Mouse (Mus musculus): ENCODE measurements around the gene Galnt10. TPM values are rescaled to one million over a fixed set of nuclear protein-coding genes. Genes with fewer than 3 reads are reported as not detected.
"Not testable (repeated sequence)": the region's sequence is repeated elsewhere in the genome, so short reads cannot be mapped to it uniquely, and the experiment has no call there.

The Galnt10 gene
- total RNA-seq, 1 experiment from 2014 or later = 9.7 TPM

- ATAC-seq (replicated peaks in 1 of 2; ENCODE audit: insufficient read depth in 1 of 2, low FRiP score in 2 of 2, low TSS enrichment in 1 of 2, low read depth in 1 of 2, poor library complexity in 2 of 2, severe bottlenecking in 2 of 2) = no peak
These were observed 178.5 kb downstream of the Galnt10 start for GRCm38 (mm10) chr11:57823714-57824113.

- not testable (repeated sequence) for ATAC-seq (replicated peaks in 1 of 2; ENCODE audit: insufficient read depth in 1 of 2, low FRiP score in 2 of 2, low TSS enrichment in 1 of 2, low read depth in 1 of 2, poor library complexity in 2 of 2, severe bottlenecking in 2 of 2)
These were observed 180.0 kb downstream of the Galnt10 start for GRCm38 (mm10) chr11:57825234-57825633.

DNA sequence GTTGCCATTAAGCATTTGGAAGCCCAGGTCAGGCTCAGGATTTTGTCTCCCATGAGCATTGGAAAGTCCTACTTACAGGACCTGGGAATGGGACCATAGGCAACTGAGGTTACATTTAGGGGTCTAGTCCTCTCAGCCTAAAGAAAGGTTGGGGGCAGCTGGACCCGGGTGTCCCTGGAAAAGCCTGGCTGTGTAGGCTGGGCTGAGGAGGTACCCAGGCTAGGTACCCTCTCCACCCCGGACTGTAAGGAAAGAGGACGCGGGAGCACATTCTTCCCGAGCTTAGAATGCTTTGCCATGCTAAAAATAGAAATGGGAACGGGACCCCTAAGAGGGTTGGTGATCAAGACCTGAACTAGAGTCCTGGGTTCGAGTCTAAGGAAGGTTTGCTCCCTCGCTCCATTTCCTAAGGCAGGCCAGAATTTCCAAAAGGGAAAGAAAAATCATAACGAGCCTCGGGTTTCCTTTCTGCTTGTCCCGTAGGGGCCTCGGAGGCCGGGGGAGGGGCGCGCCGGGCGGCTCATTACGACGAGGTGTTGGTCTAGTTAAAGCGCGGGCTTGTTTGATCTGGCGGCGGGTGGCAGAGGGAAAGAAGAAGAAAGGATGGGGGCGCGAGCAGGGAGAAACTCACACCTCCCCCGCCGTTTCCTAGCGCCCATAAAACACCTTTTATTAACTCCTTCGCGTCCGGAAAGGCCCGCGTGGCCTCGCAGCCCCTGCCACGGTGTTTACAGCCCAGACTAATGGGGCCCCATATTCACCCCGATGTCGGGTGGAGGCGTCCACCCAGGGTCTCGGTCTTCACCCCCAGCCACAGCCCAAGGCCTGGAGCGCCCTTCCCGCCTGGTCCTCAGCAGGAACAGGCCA, 182.0 kb downstream of the Galnt10 start:
- ATAC-seq (replicated peaks in 1 of 2; ENCODE audit: insufficient read depth in 1 of 2, low FRiP score in 2 of 2, low TSS enrichment in 1 of 2, low read depth in 1 of 2, poor library complexity in 2 of 2, severe bottlenecking in 2 of 2) = no peak

DNA sequence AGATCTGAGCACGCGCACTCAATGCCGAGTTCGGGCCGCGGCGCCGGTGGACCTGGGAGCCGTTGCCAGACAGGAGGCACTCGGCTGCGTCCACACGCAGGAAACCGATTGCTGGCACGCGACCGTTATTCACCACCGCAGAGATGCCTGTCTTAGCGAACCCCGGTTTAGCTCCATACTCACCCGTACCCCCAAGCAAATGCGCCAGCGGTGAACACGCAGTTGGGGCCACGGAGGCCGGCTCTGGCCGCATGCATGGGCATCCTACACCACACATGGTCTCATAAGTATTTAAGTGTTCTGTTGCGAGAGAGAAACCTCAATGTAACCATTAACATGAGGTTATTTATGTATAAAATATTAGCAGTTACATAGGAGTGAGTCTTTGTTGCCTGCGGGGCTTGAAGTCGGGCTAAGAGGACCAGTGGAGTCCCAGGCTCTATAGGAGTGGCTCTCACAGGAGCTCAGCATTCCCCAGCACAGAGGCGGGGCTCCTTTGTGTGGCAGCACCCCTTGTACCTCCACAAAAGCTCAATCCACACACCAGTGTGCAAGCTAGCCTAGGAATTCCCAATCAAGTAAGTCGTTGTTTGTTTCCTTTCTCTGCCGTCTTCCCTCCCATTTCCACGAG, 182.8 kb downstream of the Galnt10 start:
- peak; percentile 21 to 39; a peak in 1 of 4 replicates for ATAC-seq (replicated peaks in 1 of 2; ENCODE audit: insufficient read depth in 1 of 2, low FRiP score in 2 of 2, low TSS enrichment in 1 of 2, low read depth in 1 of 2, poor library complexity in 2 of 2, severe bottlenecking in 2 of 2)

DNA sequence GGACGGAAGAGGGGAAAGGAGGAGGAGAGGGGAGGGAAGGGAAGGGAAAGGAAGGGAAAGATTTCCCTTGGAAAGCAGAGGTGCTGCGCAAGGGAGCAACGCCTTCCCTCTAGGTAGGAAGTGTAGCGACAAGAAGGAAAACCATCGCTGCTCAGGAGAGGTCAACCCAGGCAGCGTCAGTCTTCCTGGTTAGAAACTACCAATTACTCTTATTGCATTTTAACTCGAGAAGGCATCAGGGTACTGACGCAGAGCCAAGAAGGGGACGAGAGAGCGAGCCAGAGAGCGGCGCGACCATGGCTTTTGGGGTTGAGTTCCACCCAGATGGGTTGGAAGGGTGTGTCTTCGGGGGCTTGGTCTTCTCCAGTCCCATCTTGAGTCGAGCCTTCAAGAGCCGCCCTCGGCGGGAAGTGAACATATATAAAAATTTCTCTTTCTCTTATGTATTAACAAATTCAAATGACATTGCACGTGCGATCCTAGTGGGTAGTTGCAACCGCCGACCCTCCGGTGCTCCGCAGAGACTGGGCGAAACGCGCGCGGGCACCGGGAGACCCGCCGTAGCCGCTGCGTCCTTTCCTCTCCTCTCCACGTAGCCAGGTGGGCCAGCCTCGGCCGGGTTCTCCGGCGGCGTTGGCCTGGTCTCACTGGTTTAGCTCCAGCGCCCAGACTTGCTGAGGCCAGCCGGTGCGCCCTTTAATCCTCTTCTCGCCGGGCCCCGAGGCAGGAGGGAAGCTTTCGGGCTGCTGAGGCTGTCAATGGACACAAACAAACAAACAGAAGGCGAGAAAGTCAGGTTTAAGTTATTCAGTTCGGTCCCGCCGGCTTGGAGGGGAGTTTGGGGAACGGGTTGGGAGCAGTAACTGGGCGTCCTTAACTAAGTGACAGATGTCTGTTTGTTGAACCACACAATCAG, 184.0 kb downstream of the Galnt10 start:
- no peak for ATAC-seq (replicated peaks in 1 of 2; ENCODE audit: insufficient read depth in 1 of 2, low FRiP score in 2 of 2, low TSS enrichment in 1 of 2, low read depth in 1 of 2, poor library complexity in 2 of 2, severe bottlenecking in 2 of 2)

- ATAC-seq (replicated peaks in 1 of 2; ENCODE audit: insufficient read depth in 1 of 2, low FRiP score in 2 of 2, low TSS enrichment in 1 of 2, low read depth in 1 of 2, poor library complexity in 2 of 2, severe bottlenecking in 2 of 2) = no peak
These were observed 184.9 kb downstream of the Galnt10 start for GRCm38 (mm10) chr11:57829871-57830775.

DNA sequence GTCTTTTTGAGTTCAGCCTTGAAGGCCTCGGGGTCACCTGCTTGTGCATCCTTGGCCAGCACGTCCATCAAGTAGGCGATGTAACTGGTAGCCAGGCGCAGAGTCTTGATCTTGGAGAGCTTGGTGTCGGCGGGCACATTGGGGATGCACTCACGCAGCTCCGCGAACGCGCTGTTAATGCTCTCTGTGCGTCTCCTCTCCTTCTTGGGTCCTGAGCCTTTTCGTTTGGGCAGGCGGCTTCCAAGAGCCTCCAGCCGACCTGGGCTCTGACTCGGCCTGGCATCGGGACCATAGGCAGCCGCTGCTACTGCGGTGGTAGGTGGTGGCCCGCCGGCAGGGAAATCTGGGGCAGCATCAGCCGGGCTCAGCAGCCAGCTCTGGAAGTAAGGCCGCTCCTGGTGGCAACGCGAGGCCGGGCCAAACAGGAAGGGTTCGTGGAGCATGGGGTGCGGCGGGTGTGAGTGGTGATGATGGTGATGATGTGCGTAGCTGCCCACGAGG, 186.1 kb downstream of the Galnt10 start:
- ATAC-seq (replicated peaks in 1 of 2; ENCODE audit: insufficient read depth in 1 of 2, low FRiP score in 2 of 2, low TSS enrichment in 1 of 2, low read depth in 1 of 2, poor library complexity in 2 of 2, severe bottlenecking in 2 of 2) = no peak

DNA sequence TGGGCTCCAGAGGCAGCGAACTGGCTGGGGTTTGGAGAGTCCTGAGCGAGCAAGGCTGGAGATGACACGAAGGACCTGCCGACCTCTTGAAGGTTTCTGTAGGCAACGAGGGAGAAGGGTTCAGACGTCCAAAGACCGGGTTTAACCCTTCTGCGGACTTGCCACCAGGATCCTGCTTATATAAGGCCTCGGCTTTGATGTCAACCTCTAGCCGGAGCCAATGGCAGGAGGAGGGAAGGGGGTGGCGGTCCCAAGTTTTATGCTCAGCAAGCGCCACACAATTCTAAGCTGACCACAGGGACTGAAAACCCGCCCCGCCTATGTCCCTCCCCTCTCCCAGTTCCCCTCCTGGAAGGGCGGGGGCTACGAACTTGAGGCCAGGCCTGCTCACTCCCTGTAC, 186.6 kb downstream of the Galnt10 start:
- no peak for ATAC-seq (replicated peaks in 1 of 2; ENCODE audit: insufficient read depth in 1 of 2, low FRiP score in 2 of 2, low TSS enrichment in 1 of 2, low read depth in 1 of 2, poor library complexity in 2 of 2, severe bottlenecking in 2 of 2)

GRCm38 (mm10) chr11:57832552-57833201, 187.4 kb downstream of the Galnt10 start, which contains the start of gene Hand1:
TSS of gene Hand1 (minus strand) at chr11:57832818.
- ATAC-seq (replicated peaks in 1 of 2; ENCODE audit: insufficient read depth in 1 of 2, low FRiP score in 2 of 2, low TSS enrichment in 1 of 2, low read depth in 1 of 2, poor library complexity in 2 of 2, severe bottlenecking in 2 of 2) = no peak

DNA sequence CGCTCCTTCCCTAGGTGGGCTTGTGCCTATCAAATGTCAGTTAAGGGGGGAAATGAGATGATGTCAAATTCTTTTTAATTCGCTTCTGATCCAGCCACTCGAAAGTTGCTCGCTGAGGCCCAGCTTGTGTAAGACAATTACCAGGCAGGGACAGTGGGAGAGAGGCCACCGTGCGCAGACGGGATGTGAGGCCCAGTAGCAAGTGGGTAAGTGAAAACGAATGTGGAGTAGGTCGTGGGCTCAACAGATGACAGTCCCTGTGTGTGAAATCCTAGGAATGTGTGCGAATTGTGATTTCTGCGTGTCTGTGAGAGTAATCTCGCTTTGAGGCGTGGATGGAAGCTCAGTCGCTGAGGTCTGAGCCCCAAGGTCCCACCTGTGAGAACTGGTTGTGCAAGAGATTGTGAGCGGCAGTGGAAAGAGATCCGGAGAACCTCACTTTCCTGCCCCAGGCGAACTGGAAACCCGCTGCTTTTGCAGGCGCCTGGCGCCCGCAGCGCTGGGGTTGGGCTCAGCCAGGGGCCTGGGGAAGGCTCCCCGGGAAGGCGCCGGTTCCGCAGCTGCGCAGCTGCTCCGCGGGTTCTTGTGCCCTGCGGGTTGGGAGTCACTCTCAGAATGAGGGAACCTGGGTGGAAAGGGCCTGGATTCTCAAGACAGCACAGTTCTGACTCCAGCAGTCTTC, 188.2 kb downstream of the Galnt10 start:
- no peak for ATAC-seq (replicated peaks in 1 of 2; ENCODE audit: insufficient read depth in 1 of 2, low FRiP score in 2 of 2, low TSS enrichment in 1 of 2, low read depth in 1 of 2, poor library complexity in 2 of 2, severe bottlenecking in 2 of 2)

- no peak for ATAC-seq (replicated peaks in 1 of 2; ENCODE audit: insufficient read depth in 1 of 2, low FRiP score in 2 of 2, low TSS enrichment in 1 of 2, low read depth in 1 of 2, poor library complexity in 2 of 2, severe bottlenecking in 2 of 2)
These were observed 188.8 kb downstream of the Galnt10 start for GRCm38 (mm10) chr11:57834031-57834430.

DNA sequence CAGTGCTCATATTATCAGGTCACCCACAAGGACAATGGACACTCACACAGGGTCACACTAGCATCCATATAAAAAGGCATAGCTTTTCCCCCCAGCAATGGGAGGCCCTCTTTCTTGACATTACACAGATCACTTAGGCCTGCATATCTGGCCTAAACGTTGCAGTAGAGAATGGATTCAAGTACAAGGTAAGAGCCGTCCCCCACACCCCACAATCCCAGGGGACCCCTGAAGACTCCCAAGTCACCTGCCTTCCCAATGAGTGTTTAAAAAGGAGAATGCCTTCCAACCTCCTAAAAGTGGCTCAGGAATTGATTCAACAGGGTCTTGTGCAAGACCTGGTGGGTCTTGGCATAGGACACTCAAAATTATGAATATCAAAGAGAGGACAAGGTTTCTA, 190.1 kb downstream of the Galnt10 start:
- no peak for ATAC-seq (replicated peaks in 1 of 2; ENCODE audit: insufficient read depth in 1 of 2, low FRiP score in 2 of 2, low TSS enrichment in 1 of 2, low read depth in 1 of 2, poor library complexity in 2 of 2, severe bottlenecking in 2 of 2)

- ATAC-seq (replicated peaks in 1 of 2; ENCODE audit: insufficient read depth in 1 of 2, low FRiP score in 2 of 2, low TSS enrichment in 1 of 2, low read depth in 1 of 2, poor library complexity in 2 of 2, severe bottlenecking in 2 of 2) = no peak
These were observed 190.7 kb downstream of the Galnt10 start for GRCm38 (mm10) chr11:57835931-57836330.

- ATAC-seq (replicated peaks in 1 of 2; ENCODE audit: insufficient read depth in 1 of 2, low FRiP score in 2 of 2, low TSS enrichment in 1 of 2, low read depth in 1 of 2, poor library complexity in 2 of 2, severe bottlenecking in 2 of 2) = no peak
These were observed 191.2 kb downstream of the Galnt10 start for GRCm38 (mm10) chr11:57836401-57836800.

All from hematopoietic stem cell, adult 5-6 weeks (primary cell).